Mouse (Mus musculus) embryonic facial prominence, embryonic 12.5 days (tissue): ENCODE results near the gene Zfhx3. TPM values are rescaled to one million over a fixed set of nuclear protein-coding genes. Genes with fewer than 3 reads are reported as not detected.

Source experiments
- ATAC-seq: fragments of 200-750 bp; cut with Nextera tagmentation; 2 replicates; pipeline ENCODE4 v1.8.0; 2017; ENCODE audit not compliant: insufficient number of reproducible peaks, insufficient read depth, low FRiP score, low TSS enrichment
- H3K27ac ChIP-seq: fragments of 300-500 bp; sonication (generic); 2 replicates; pipeline ENCODE4 v1.5.1; 2016; ENCODE audit warnings: mild to moderate bottlenecking
- H3K27me3 ChIP-seq: fragments of 300-500 bp; sonication (generic); 2 replicates; pipeline ENCODE4 v1.6.1; 2016; ENCODE audit warnings: mild to moderate bottlenecking, moderate library complexity
- H3K36me3 ChIP-seq: fragments of 300-500 bp; sonication (generic); 2 replicates; pipeline ENCODE4 v1.6.1; 2016; ENCODE audit warnings: mild to moderate bottlenecking
- H3K4me1 ChIP-seq: fragments of 300-500 bp; sonication (generic); 2 replicates; pipeline ENCODE4 v1.6.1; 2016
- H3K4me2 ChIP-seq: fragments of 300-500 bp; sonication (generic); replicated peaks from 2 replicates; pipeline ENCODE4 v1.6.1; 2016; ENCODE audit warnings: mild to moderate bottlenecking, moderate library complexity
- H3K4me3 ChIP-seq: fragments of 300-500 bp; sonication (generic); 2 replicates; pipeline ENCODE4 v1.5.1; 2016; ENCODE audit warnings: mild to moderate bottlenecking
- H3K9ac ChIP-seq: fragments of 300-500 bp; sonication (generic); 2 replicates; pipeline ENCODE4 v1.6.1; 2016; ENCODE audit warnings: mild to moderate bottlenecking, moderate library complexity
- H3K9me3 ChIP-seq: fragments of 300-500 bp; sonication (generic); 2 replicates; pipeline ENCODE4 v1.6.1; 2016; ENCODE audit warnings: mild to moderate bottlenecking, moderate library complexity
- WGBS: fragments of 180-500 bp; shearing (Covaris S2); methylation state at CpG from one replicate; pipeline ENCODE4 v1.1.7; 2016; 5-methylcytosine and 5-hydroxymethylcytosine counted together
- polyA plus RNA-seq: library from polyadenylated mRNA; unstranded; fragments of >200 nt; fragmentation: Nextera tagmentation; extraction: Ambion mirVana; gene quantifications from 2 replicates; pipeline ENCODE4 v1.2.1, GENCODE M21; 2016

Zfhx3 gene
- polyA plus RNA-seq, 1 experiment from 2014 or later = 43.1 TPM

DNA sequence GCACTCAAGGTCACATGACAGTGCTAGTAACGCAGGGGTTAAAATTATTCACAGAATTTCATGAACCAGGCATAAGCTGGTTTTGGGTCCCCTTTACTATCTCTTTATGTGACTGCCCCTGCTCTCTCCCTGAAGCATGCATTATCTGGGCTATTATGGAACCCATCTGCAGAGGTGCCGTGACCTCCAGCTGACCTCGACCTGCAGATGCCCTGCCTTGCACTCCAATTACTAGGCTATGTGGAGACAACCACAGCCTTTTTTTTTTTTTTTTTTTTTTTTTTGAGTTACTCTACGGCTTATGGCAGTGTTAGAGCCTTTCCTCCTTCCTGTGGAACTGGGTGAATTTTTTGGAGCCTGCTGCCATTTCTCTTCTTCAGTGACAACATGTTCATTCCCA lies 80.0 kb downstream of the Zfhx3 start:
- H3K4me3 ChIP-seq = no peak overlapping the region
- no peaks in the 10 kb centered on the region for H3K36me3 ChIP-seq
- H3K4me2 ChIP-seq = no peak overlapping the region
- H3K9me3 ChIP-seq = no peaks in the 10 kb centered on the region
- no peak overlapping the region for H3K27ac ChIP-seq
- WGBS = 23% methylated on average over 4 of the region's 4 CpGs
- no peak for ATAC-seq
- peaks cover 25% of the 10 kb centered on the region for H3K4me1 ChIP-seq
- no peaks in the 10 kb centered on the region for H3K27me3 ChIP-seq
- H3K9ac ChIP-seq = no peak overlapping the region

DNA sequence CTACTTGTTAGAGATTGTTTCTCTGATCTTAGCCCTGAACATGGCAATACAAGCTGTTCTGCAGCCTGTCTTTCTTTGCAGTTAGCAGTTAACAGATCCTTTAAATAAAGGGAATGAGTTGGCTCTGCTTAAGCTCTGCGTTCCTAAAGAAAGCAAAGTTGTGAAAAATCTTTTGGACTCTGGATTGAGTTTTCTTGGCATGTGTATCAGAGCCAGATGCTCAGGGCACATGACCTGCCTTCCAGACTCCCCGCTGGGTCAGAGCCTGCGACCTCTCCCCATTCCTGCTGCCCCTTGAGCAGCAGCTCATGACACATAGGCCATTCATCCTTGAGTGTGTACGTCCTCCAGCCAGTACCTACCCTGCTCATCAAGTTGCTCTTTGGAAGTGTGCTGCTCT lies 81.9 kb downstream of the Zfhx3 start:
- Histone ChIP-seq H3K4me2 (no peak overlapping the region), H3K9ac (no peak overlapping the region), H3K9me3 (no peaks in the 10 kb centered on the region), H3K4me3 (no peak overlapping the region), H3K36me3 (no peaks in the 10 kb centered on the region), H3K4me1 (peaks cover 38% of the 10 kb centered on the region), H3K27me3 (no peaks in the 10 kb centered on the region), H3K27ac (peak overlapping the region; percentile 42)
- ATAC-seq = no peak
- WGBS = 23% methylated on average over 4 of the region's 4 CpGs

DNA sequence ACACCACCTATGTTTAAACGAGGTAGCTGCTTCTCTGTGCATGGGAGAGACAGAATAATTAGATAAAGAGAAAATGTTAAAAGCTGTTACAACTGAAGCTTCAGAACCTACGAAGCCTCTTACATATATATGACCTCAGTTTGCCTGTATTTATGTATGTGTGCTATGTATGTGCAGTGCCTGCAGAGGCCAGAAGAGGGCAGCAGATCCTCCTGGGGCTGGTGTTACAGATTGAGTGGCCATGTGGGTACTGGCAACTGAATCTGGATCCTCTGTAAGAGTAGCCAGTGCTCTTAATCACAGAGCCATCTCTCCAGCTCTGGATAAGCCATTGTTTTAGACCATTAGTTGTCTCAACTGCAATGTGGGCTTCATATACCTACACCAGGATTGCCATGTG lies 82.8 kb downstream of the Zfhx3 start:
- Histone ChIP-seq H3K4me3 (no peak overlapping the region), H3K4me2 (no peak overlapping the region), H3K4me1 (peaks cover 39% of the 10 kb centered on the region), H3K27me3 (no peaks in the 10 kb centered on the region), H3K9me3 (no peaks in the 10 kb centered on the region), H3K9ac (no peak overlapping the region), H3K27ac (no peak overlapping the region), H3K36me3 (no peaks in the 10 kb centered on the region)
- 58% methylated on average over 2 of the region's 2 CpGs for WGBS
- ATAC-seq = no peak

DNA sequence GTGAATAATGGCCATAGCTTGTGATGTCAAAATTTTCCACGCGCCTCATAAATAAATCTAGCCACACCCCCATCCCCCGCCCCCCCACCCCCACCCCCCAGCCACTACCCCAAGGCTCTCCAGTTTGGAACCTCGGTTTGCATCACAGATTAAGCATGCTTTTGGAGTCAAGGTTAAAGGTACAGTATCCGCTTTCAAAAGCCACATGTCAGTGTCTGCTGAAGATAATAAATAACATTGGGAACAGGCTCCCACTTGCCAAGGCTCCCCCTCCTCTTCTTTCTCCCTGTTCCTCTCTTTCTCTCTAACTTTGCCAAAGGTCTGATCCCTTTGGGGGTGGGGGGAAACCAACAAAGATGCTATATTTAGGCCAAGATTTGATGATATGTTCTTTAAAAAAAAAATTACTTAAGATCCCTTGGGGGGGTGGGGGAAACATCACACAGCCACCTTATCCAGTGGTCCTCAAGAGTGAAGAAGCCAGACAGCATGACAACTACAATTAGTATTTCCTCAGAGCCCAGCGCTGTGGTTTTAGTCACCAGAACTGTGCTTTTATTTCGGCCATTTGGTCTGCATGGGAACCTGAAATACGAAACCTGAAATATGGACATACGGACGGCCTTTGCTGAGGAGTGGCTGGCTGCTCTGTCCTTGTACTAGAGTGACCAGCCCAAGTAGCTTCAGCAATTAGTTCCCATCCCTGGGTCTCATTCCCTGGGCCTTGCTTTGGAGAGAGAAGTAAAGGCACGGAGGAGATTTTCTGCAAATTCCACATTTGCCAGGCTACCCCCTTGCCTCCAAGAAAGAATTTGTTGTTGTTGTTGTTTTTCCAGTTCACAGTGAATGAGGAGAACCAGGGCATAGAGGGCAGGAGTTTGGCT lies 84.4 kb downstream of the Zfhx3 start:
- Histone ChIP-seq H3K36me3 (no peaks in the 10 kb centered on the region), H3K4me1 (peaks cover 39% of the 10 kb centered on the region), H3K27me3 (no peaks in the 10 kb centered on the region), H3K4me2 (peak overlapping the region; percentile 43), H3K9ac (no peak overlapping the region), H3K27ac (peak overlapping the region; percentile 80), H3K9me3 (no peaks in the 10 kb centered on the region), H3K4me3 (peak overlapping the region; percentile 14; the same call in 1 of the 2 replicates)
- WGBS = 13% methylated on average over 11 of the region's 11 CpGs
- ATAC-seq = no peak

DNA sequence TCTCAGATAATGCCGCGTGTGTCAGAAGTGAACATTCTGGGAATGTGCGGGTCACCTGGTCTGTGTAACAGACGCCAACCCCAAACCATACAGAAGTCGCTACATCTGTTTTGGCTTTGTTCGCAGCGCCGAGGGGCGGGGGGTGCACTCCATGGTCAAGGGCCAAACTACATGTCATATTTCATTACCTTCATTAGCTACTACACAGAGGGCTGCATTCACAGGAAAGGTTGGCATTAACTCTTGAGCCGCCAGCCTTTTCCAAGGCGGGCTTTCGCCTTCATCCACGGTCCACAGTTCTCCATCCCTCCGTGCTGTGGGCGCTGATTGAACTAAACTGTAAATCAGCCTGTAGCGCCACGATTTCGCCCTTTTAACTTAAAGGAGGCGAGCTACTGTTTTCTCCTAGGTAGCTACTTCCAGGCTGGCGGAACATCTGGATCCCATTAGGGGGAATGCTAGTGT lies 85.1 kb downstream of the Zfhx3 start:
- peak overlapping the region; percentile 14 for H3K4me3 ChIP-seq
- WGBS = 14% methylated on average over 20 of the region's 20 CpGs
- peak; percentile 87 for ATAC-seq

DNA sequence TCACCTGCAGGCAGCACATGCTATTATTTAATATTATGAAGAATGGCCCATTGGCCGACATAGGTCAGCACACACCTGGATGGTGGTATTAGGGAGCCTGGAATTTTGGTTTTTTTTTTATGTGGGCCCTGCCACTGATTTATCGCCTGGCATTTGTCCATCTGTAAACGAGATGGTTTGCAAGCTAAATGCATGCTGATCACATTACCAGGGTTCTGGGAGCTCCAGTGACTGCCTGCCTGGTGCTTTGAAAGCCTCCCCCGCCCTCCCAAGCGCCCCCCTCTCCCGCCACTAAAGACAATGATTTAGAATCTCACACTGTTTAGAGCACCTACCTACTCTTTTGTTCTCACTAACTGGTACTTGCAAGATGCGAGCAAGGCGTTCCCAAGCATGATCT lies 86.0 kb downstream of the Zfhx3 start:
- Histone ChIP-seq H3K4me2 (peak overlapping the region; percentile 43), H3K36me3 (no peaks in the 10 kb centered on the region), H3K27ac (peak overlapping the region; percentile 80), H3K9me3 (no peaks in the 10 kb centered on the region), H3K4me3 (no peak overlapping the region), H3K9ac (no peak overlapping the region), H3K4me1 (peaks cover 32% of the 10 kb centered on the region), H3K27me3 (no peaks in the 10 kb centered on the region)
- 32% methylated on average over 8 of the region's 8 CpGs for WGBS
- ATAC-seq = no peak

More for the DNA sequence above, 85.1 kb downstream of the Zfhx3 start:
- Histone ChIP-seq H3K9ac (no peak overlapping the region), H3K27ac (peak overlapping the region; percentile 80), H3K4me1 (peaks cover 36% of the 10 kb centered on the region), H3K36me3 (no peaks in the 10 kb centered on the region), H3K4me2 (peak overlapping the region; percentile 43), H3K9me3 (no peaks in the 10 kb centered on the region), H3K27me3 (no peaks in the 10 kb centered on the region)

DNA sequence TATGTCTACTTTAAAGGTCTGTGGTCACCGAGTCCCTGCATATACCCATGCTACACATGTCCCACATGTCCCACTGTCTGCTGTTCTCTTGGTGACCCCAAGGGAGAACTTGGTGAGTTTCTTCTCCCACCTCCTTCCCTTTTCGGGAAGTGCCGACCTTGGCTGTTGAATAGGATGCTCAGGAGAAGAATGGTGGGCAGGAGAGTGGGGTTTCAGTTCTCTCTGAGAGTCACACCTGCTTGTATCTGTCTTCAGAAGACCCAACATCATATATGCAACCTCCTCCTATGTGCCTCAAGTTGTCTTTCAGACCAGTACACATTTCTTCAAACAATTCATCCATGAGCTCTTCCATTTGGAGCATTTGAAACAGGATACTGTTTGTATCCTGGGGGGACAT lies 88.7 kb downstream of the Zfhx3 start:
- Histone ChIP-seq H3K9ac (no peak overlapping the region), H3K4me1 (peaks cover 43% of the 10 kb centered on the region), H3K4me2 (no peak overlapping the region), H3K27ac (no peak overlapping the region), H3K9me3 (no peaks in the 10 kb centered on the region), H3K27me3 (no peaks in the 10 kb centered on the region), H3K36me3 (no peaks in the 10 kb centered on the region), H3K4me3 (no peak overlapping the region)
- WGBS = 91% methylated on average over 3 of the region's 3 CpGs
- no peak for ATAC-seq

DNA sequence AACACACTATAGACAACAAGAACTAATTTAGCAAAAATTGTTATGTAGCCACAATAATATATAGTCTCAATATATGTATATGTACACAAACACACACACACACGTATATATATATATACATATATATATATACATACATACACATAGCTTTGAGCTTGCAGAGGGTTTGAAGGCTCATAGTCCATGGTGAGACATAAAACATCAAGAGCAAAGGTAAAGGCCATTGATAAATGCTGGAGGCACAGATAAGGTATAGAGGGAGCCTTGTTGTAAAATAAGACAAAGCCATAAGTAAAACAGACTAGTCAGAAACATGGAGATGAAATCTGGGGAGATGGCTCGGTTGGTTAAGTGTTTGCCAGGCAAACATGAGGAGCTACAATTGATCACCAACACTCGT lies 91.6 kb downstream of the Zfhx3 start:
- WGBS = 60% methylated on average over 3 of the region's 3 CpGs
- peak overlapping the region; percentile 73 for H3K27ac ChIP-seq

DNA sequence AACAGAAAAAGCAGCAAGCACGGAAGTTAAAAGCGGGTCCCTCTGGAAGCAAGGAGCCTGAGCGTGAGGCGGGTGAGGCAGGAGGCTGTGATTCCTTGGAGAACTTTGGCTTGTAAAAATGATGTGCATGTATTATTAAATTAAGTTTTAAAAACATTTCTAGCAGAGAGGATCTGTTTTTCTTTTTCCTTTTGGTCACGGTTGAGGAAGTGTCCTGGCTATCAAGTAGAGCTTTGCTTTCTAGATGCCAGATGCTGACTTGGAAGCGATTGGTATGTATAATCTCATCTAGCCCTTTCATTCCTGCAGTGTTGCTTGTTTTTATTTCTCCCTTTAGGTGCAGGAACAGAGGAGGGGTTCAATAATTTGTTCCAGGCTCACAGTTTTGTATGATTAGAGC lies 92.3 kb downstream of the Zfhx3 start:
- no peak overlapping the region for H3K4me2 ChIP-seq
- H3K9ac ChIP-seq = no peak overlapping the region; the same call in 1 of the 2 replicates
- WGBS = 27% methylated on average over 6 of the region's 6 CpGs
- H3K27me3 ChIP-seq = no peaks in the 10 kb centered on the region
- no peaks in the 10 kb centered on the region for H3K36me3 ChIP-seq
- H3K9me3 ChIP-seq = no peaks in the 10 kb centered on the region
- ATAC-seq = no peak
- no peak overlapping the region for H3K4me3 ChIP-seq
- peaks cover 17% of the 10 kb centered on the region; the same call in 1 of the 2 replicates for H3K4me1 ChIP-seq
- peak overlapping the region; percentile 73 for H3K27ac ChIP-seq

More for the DNA sequence above, 91.6 kb downstream of the Zfhx3 start:
- no peak overlapping the region for H3K9ac ChIP-seq
- H3K36me3 ChIP-seq = no peaks in the 10 kb centered on the region
- no peak for ATAC-seq
- H3K27me3 ChIP-seq = no peaks in the 10 kb centered on the region
- no peaks in the 10 kb centered on the region for H3K9me3 ChIP-seq
- H3K4me2 ChIP-seq = no peak overlapping the region
- peaks cover 17% of the 10 kb centered on the region; the same call in 1 of the 2 replicates for H3K4me1 ChIP-seq
- no peak overlapping the region for H3K4me3 ChIP-seq

DNA sequence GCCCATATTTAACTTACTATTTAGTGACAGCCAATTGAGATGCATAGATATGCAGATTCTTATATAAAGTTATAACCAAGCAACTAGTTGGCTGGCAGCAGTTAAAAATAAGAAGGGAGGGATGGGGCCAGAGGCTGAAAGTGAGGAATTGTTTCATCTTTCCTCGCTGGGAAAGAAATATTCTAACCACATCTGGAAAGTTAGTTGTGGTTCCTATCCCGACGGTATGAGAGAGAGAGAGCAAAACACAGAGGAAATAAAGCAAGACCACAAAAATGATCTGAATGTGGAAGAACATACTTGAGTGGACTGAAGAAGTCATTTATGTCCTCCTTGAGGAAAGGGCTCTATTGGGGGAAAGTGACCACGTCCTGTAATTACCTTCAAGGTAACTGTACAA lies 101.2 kb downstream of the Zfhx3 start:
- no peak for ATAC-seq
- Histone ChIP-seq H3K4me1 (peaks cover 16% of the 10 kb centered on the region; the same call in 1 of the 2 replicates), H3K27ac (peak overlapping the region; percentile 63; the same call in 1 of the 2 replicates)

DNA sequence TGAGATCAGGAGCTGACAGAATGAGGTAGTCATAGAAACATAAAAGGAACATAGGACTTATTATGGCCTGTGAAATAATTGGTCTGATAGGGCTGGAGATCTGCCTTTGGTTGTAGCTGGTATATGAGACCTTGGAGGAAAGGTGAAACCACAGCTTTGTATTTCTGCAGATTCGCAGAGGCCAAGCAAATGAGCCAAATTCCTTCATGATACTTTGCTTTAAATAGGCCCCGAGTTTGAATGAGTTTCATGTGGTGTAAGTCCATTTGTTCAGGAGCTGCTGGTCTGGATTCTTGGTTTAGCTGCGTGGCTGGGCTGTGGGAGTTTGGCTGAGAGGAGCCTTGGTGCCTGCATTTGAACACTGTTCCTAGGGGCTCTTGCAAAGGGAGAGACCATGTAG lies 101.7 kb downstream of the Zfhx3 start:
- Histone ChIP-seq H3K4me3 (no peak overlapping the region), H3K4me2 (no peak overlapping the region), H3K27me3 (no peaks in the 10 kb centered on the region), H3K9me3 (no peaks in the 10 kb centered on the region), H3K4me1 (peaks cover 16% of the 10 kb centered on the region; the same call in 1 of the 2 replicates), H3K9ac (no peak overlapping the region), H3K36me3 (no peaks in the 10 kb centered on the region), H3K27ac (peak overlapping the region; percentile 19; the same call in 1 of the 2 replicates)
- ATAC-seq = no peak
- WGBS = 45% methylated on average over 3 of the region's 3 CpGs

More for the DNA sequence above, 101.2 kb downstream of the Zfhx3 start:
- H3K4me3 ChIP-seq = no peak overlapping the region
- H3K4me2 ChIP-seq = no peak overlapping the region
- no peaks in the 10 kb centered on the region for H3K27me3 ChIP-seq
- no peak overlapping the region for H3K9ac ChIP-seq
- no peaks in the 10 kb centered on the region for H3K9me3 ChIP-seq
- H3K36me3 ChIP-seq = no peaks in the 10 kb centered on the region
- 46% methylated on average over 4 of the region's 4 CpGs for WGBS

DNA sequence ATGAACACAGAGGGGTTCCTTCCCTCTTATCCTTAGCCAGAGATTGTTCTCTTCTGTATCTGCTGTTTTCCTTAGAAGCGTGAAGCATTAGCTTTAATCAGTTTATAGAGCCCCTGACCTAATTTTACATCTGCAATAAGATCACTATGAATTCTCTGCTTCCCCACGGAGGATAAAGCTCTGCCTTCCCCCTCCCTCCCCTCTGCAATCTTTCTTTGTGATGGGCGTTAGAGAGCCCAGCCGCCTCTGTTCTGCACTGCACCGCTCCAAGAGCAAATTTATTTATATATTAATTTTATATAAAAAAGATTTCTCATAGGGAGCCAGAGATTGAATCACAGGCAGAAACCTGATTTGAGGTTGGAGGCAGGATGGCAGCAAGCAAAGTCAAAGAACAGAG lies 113.8 kb downstream of the Zfhx3 start:
- Histone ChIP-seq H3K27me3 (no peaks in the 10 kb centered on the region), H3K9me3 (no peaks in the 10 kb centered on the region), H3K9ac (no peak overlapping the region), H3K4me1 (peaks cover 11% of the 10 kb centered on the region), H3K27ac (0 out of 2 replicates have a peak overlapping the region, but pooled peaks have one; percentile 19), H3K36me3 (no peaks in the 10 kb centered on the region), H3K4me3 (no peak overlapping the region), H3K4me2 (no peak overlapping the region)
- ATAC-seq = no peak
- 54% methylated on average over 5 of the region's 5 CpGs for WGBS
